Comparison of ENCODE assay signal across 8 mouse cellular contexts in the genomic region with DNA sequence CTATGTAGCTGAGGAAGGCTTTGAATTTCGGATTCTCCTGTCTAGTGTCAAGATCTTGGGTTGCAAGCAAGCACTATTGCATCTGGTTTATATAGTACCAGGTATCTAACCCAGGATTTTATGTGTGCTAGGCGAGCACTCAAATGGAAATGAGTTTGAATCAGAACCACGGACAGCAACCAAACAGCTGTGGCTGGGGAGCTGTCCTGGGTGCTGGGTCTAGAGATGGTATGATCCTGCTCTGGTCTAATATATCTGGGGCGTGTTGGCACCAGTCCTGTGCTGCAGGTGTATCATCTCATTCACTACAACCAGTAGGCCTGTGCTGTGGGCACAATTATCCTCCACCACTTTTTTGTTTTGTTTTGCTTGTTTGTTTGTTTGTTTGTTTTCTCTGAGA.
A peak's percentile ranks its signal among the peaks of the same experiment; 100 is the strongest.
DNase-seq lines count a peak whose midpoint lies in the region.

No protein-coding gene starts in this region.

- no peak overlapping the region for H3K4me3 ChIP-seq in limb, embryonic 10.5 days

- H3K27me3 ChIP-seq in limb, embryonic 10.5 days (ENCODE audit: low read depth, poor library complexity, severe bottlenecking): 0 out of 2 replicates have a peak, but pooled peaks cover 3% of the 10 kb centered on the region
- no peaks in the 10 kb centered on the region for H3K27me3 ChIP-seq in splenic B cell, adult 2 months (ENCODE audit: control insufficient read depth, insufficient read depth, low read length, poor library complexity, severe bottlenecking)

- peaks cover 4% of the 10 kb centered on the region for H3K4me1 ChIP-seq in limb, embryonic 10.5 days

- H3K36me3 ChIP-seq in limb, embryonic 10.5 days: no peaks in the 10 kb centered on the region
- no peaks in the 10 kb centered on the region for H3K36me3 ChIP-seq in splenic B cell, adult 2 months (ENCODE audit: control insufficient read depth, insufficient read depth, low read length, poor library complexity, severe bottlenecking)

- 21% methylated on average over 4 of the region's 4 CpGs for WGBS in limb, embryonic 10.5 days

- peak; percentile 24 for DNase-seq in gastrocnemius, adult 18-20 months (ENCODE audit: low spot score)
- DNase-seq in gastrocnemius, adult 8-10 months (ENCODE audit: low spot score in 2 of 2): no peak
- peak; percentile 76 for DNase-seq in 3T3-L1 (ENCODE audit: low read depth, low spot score)
- DNase-seq in c-Kit-positive CD71-negative TER-119-negative erythroid progenitor cells, embryonic 14.5 days (ENCODE audit: low read depth): peak; percentile 44
- DNase-seq in limb, embryonic 10.5 days (ENCODE audit: low spot score): peak; percentile 91
- DNase-seq in splenic B cell, adult 2 months (ENCODE audit: low read depth, low spot score): peak; percentile 40
- DNase-seq in cerebellum, postnatal 14 days: no peak
- DNase-seq in cerebellum, postnatal 36 days: no peak

- no peaks in the 10 kb centered on the region for H3K9me3 ChIP-seq in limb, embryonic 10.5 days (replicated peaks)

- no peak overlapping the region for H3K27ac ChIP-seq in limb, embryonic 10.5 days

Comparison
In these comparisons a context has a peak if more than half of its experiments do, and no peak if none do; other contexts are left out.
1. DNase-seq: peak in gastrocnemius, adult 18-20 months (single experiment), 3T3-L1 (single experiment), c-Kit-positive CD71-negative TER-119-negative erythroid progenitor cells, embryonic 14.5 days (single experiment), limb, embryonic 10.5 days (single experiment) and splenic B cell, adult 2 months (single experiment); none in gastrocnemius, adult 8-10 months (0 of 2), cerebellum, postnatal 14 days (0 of 2) and cerebellum, postnatal 36 days (0 of 2).